Mouse (Mus musculus): ENCODE results near the gene Btbd35f29. TPM values are rescaled to one million over a fixed set of nuclear protein-coding genes. Genes with fewer than 3 reads are reported as not detected.
"Not testable (repeated sequence)": the region's sequence is repeated elsewhere in the genome, so short reads cannot be mapped to it uniquely, and the experiment has no call there.

Btbd35f29 gene
- total RNA-seq (2021): not detected
- long read RNA-seq, experiment 1: 0 reads
- long read RNA-seq, experiment 2: 0 reads

GRCm38 (mm10) chrX:31117374-31117773 lies at the start of gene Btbd35f29:
TSS of gene Btbd35f29 (plus strand) at chrX:31117674.
- not testable (repeated sequence) for DNase-seq

- DNase-seq: not testable (repeated sequence)
Observed at GRCm38 (mm10) chrX:31141416-31141815, 23.9 kb downstream of the Btbd35f29 start.

- not testable (repeated sequence) for DNase-seq
Observed at GRCm38 (mm10) chrX:31145144-31145543, 27.7 kb downstream of the Btbd35f29 start.

GRCm38 (mm10) chrX:31145835-31146234 lies 28.4 kb downstream of the Btbd35f29 start:
- not testable (repeated sequence) for DNase-seq

GRCm38 (mm10) chrX:31158534-31159085 lies 41.1 kb downstream of the Btbd35f29 start:
- DNase-seq: not testable (repeated sequence)

GRCm38 (mm10) chrX:31159450-31160322 lies 42.2 kb downstream of the Btbd35f29 start:
- DNase-seq: not testable (repeated sequence)

GRCm38 (mm10) chrX:31160554-31160953 lies 43.1 kb downstream of the Btbd35f29 start:
- not testable (repeated sequence) for DNase-seq

- DNase-seq: not testable (repeated sequence)
Observed at GRCm38 (mm10) chrX:31162638-31163037, 45.2 kb downstream of the Btbd35f29 start.

GRCm38 (mm10) chrX:31165193-31165592 lies 47.7 kb downstream of the Btbd35f29 start:
- DNase-seq: not testable (repeated sequence)

Other genes with a start within 250 kb of the Btbd35f29 start
- gene Spin2f, start 136.2 kb downstream of the Btbd35f29 start, total RNA-seq (2021): not detected
- not detected for gene Btbd35f26, start 218.8 kb downstream of the Btbd35f29 start, total RNA-seq (2021)

Data from gastrocnemius, postnatal 10 days (tissue).